Mouse (Mus musculus) MEL (cell line): ENCODE measurements at regions not wholly inside any gene's neighbourhood (a gene's known extent, or its start where the extent isn't known, plus 50 kb on each side); places are given as distances from the start of the nearest gene placed in this dataset.

Experiments used
- POLR2AphosphoS2 ChIP-seq: IDR thresholded peaks from 2 replicates; pipeline ENCODE4 v1.6.1; 2011; ENCODE audit warnings: low read length, improper control_type of control experiment
- TAL1 ChIP-seq: IDR thresholded peaks from 2 replicates; pipeline ENCODE4 v1.6.1; 2012; ENCODE audit warnings: mild to moderate bottlenecking, inconsistent platforms, low read length, moderate library complexity, mixed read lengths

- TF ChIP-seq POLR2AphosphoS2 (no peak), TAL1 (no peak)
These were observed 478.6 kb downstream of the Slc4a3 start for GRCm38 (mm10) chr1:76024650-76025049.
